Mouse (Mus musculus) forebrain, embryonic 11.5 days (tissue): Measurements from ENCODE around the gene Heyl. TPM values are rescaled to one million over a fixed set of nuclear protein-coding genes. Genes with fewer than 3 reads are reported as not detected.
A peak's percentile ranks its signal among the peaks of the same experiment; 100 is the strongest.
"Not testable (repeated sequence)": the region's sequence is repeated elsewhere in the genome, so short reads cannot be mapped to it uniquely, and the experiment has no call there.

Experiments used
- ATAC-seq: fragments of 200-750 bp; cut with Nextera tagmentation; replicated peaks from 2 replicates; pipeline ENCODE4 v1.8.0; 2017; ENCODE audit warnings: moderate TSS enrichment; ENCODE audit not compliant: low FRiP score
- DNase-seq: peaks from one replicate; pipeline ENCODE4 v3.0.0-alpha.2; 2017; ENCODE audit warnings: low spot score
- H3K27ac ChIP-seq: fragments of 300-500 bp; sonication (generic); 2 replicates; pipeline ENCODE4 v1.5.1; 2014; ENCODE audit warnings: low read depth, low read length
- H3K27me3 ChIP-seq: fragments of 300-500 bp; sonication (generic); 2 replicates; pipeline ENCODE4 v1.6.1; 2014; ENCODE audit warnings: mild to moderate bottlenecking, low read length, mixed read lengths; ENCODE audit not compliant: control insufficient read depth, insufficient read depth
- H3K36me3 ChIP-seq: fragments of 300-500 bp; sonication (generic); 2 replicates; pipeline ENCODE4 v1.6.1; 2014; ENCODE audit warnings: mild to moderate bottlenecking, low read length, moderate library complexity, mixed read lengths; ENCODE audit not compliant: control insufficient read depth, insufficient read depth
- H3K4me1 ChIP-seq: fragments of 300-500 bp; sonication (generic); replicated peaks from 2 replicates; pipeline ENCODE4 v1.6.1; 2014; ENCODE audit warnings: low read length, mixed read lengths; ENCODE audit not compliant: control insufficient read depth, insufficient read depth
- H3K4me2 ChIP-seq: fragments of 300-500 bp; sonication (generic); 2 replicates; pipeline ENCODE4 v1.6.1; 2014; ENCODE audit warnings: low read depth, mild to moderate bottlenecking, low read length, moderate library complexity, mixed read lengths; ENCODE audit not compliant: severe bottlenecking
- H3K4me3 ChIP-seq: fragments of 300-500 bp; sonication (generic); 2 replicates; pipeline ENCODE4 v1.5.1; 2014; ENCODE audit warnings: low read depth, low read length
- H3K9ac ChIP-seq: fragments of 300-500 bp; sonication (generic); 2 replicates; pipeline ENCODE4 v1.6.1; 2014; ENCODE audit warnings: low read length
- H3K9me3 ChIP-seq: fragments of 300-500 bp; sonication (generic); 2 replicates; pipeline ENCODE4 v1.6.1; 2016; ENCODE audit warnings: low read length, mixed read lengths; ENCODE audit not compliant: control insufficient read depth
- WGBS: fragments of 180-500 bp; shearing (Covaris S2); extraction: QIAGEN DNeasy Blood & Tissue Kit; methylation state at CpG from one replicate; pipeline ENCODE4 v1.1.7; 2014; 5-methylcytosine and 5-hydroxymethylcytosine counted together
- polyA plus RNA-seq: library from polyadenylated mRNA; unstranded; fragments of >200 nt; fragmentation: Nextera tagmentation; extraction: Ambion mirVana; gene quantifications from 2 replicates; pipeline ENCODE4 v1.2.1, GENCODE M21; 2014

Heyl gene
- polyA plus RNA-seq, 1 experiment from 2014 or later = 7.9 TPM

DNA sequence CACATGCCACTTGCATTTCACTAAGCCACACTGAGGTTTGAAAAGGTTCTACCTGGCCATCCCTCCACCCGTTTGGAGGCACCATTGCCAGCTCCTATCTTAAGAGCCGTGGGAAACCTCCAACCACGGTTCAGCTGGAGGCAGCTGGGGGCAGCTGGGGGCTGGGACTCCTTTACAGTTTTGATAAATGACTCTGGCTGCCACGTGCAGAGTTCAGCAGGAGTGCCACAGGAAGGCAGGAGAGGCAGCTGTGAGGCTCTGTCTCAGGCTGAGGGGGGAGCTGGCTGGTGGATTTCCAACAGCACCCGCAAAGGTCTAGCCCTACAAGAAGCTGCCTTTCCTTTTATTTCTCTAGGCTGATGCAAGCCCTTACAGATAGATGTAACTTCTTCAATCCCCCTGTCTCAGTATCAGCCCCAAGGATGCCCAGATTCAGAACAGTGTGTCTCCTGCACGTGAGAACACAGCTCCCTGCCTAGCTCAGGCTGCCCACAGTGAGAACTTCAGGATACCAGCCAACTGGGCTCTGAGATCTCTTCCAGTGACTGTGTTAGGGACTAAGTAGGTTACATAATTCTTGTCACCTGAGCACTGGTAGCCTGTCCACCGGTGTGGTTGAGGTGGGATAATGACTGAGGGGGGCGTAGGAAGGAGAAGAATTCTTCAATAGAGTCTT lies 26.9 kb downstream of the Heyl start:
- WGBS = 58% methylated on average over 8 of the region's 8 CpGs
- Histone ChIP-seq H3K4me3 (no peak overlapping the region), H3K36me3 (no peaks in the 10 kb centered on the region), H3K9ac (no peak overlapping the region), H3K27me3 (no peaks in the 10 kb centered on the region), H3K4me2 (no peak overlapping the region), H3K9me3 (no peaks in the 10 kb centered on the region), H3K27ac (no peak overlapping the region), H3K4me1 (no peaks in the 10 kb centered on the region)
- no peak for ATAC-seq
- DNase-seq = no peak

DNA sequence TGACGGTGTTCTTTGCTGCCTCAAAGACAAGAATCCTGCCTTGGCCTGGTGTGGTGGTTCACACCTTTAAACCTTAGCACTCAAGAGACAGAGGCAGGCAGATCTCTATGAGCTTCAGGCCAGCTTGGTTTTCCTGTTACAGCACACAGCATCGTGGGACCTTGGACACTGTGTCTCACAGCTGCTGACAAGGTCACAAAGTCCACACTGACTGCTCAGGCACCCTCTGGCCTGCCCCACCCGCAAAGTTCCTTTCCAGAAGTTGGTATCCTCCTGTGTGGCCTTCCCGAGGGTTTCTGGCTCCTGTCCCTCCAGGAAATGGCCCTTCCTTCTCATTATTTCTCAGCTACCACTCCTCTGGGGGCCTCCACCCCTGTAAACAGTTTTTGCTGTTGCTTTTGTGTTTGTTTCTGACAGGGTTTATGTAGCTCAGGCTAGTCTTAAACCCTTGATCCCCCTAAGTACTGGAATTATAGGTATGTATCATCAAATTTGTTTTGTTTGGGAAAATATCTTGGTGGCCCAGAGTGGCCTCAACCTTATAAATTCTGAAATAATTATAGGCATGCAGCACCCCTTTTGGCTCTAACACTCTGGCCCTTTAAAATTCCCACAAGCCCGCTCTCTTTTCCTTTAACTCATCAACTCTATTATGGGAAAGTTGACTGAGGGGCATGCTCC lies 28.5 kb downstream of the Heyl start, which contains the start of gene Pabpc4:
Gene Pabpc4 (plus strand): TSS at position 631 of the 681 bp plus-strand sequence.
- Histone ChIP-seq H3K4me2 (no peak within 1 kb of the TSS), H3K9me3 (no peaks in the 10 kb centered on the region), H3K36me3 (no peaks in the 10 kb centered on the region), H3K27me3 (no peaks in the 10 kb centered on the region), H3K27ac (no peak within 1 kb of the TSS), H3K4me1 (no peaks in the 10 kb centered on the region), H3K9ac (no peak within 1 kb of the TSS), H3K4me3 (no peak within 1 kb of the TSS)
- 81% methylated on average over 5 of the region's 5 CpGs for WGBS
- no peak for ATAC-seq
- no peak for DNase-seq

DNA sequence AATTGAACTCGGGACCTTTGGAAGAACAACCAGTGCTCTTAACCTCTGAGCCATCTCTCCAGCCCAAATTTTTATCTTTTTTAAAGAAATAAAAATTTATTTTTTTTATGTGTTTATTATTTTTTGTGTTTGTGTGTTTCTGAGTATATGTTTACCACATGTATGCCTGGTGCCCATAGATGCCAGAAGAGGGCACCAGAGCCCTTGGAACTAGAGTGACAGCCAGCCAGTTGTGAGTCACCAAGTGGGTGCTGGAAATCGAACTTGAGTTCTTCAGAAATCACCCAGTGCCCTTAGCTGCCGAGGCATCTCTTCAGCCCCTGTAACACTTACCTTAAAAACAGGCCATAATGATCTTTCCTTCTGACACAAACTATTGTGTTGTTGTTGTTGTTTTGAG lies 37.7 kb downstream of the Heyl start:
- no peak for ATAC-seq
- 86% methylated on average over 3 of the region's 3 CpGs for WGBS

DNA sequence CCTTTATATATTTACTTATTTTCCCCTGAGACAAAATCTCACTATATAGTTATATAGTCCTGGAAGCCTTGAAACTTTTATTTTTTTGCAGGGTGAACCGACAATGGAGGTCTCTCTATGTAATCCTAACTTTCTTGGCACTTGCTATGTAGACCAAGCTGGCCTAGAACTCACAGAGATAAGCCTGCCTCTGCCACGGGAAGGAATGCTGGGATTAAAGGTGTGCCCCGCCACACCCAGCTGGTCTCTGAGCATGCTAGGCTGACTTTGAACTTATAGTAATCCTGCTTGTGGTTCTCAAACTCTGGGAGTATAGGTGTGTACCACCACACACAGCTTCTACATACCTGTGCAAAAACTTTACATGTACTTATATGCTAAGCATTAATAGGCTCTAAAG lies 46.8 kb downstream of the Heyl start:
- no peak overlapping the region for H3K27ac ChIP-seq
- no peaks in the 10 kb centered on the region for H3K9me3 ChIP-seq
- ATAC-seq (no peak), DNase-seq (no peak)
- H3K4me3 ChIP-seq = no peak overlapping the region
- no peaks in the 10 kb centered on the region for H3K27me3 ChIP-seq
- no peak overlapping the region for H3K4me2 ChIP-seq
- no peak overlapping the region for H3K9ac ChIP-seq
- peaks cover 8% of the 10 kb centered on the region; the same call in 1 of the 2 replicates for H3K4me1 ChIP-seq
- no peaks in the 10 kb centered on the region for H3K36me3 ChIP-seq
- WGBS = 79% methylated on average over 3 of the region's 3 CpGs

More for the DNA sequence above, 37.7 kb downstream of the Heyl start:
- no peak overlapping the region for H3K9ac ChIP-seq
- H3K4me1 ChIP-seq = no peaks in the 10 kb centered on the region
- H3K27ac ChIP-seq = no peak overlapping the region
- H3K4me3 ChIP-seq = no peak overlapping the region
- H3K4me2 ChIP-seq = no peak overlapping the region
- H3K36me3 ChIP-seq = no peaks in the 10 kb centered on the region
- no peak for DNase-seq
- no peaks in the 10 kb centered on the region for H3K27me3 ChIP-seq
- no peaks in the 10 kb centered on the region for H3K9me3 ChIP-seq

DNA sequence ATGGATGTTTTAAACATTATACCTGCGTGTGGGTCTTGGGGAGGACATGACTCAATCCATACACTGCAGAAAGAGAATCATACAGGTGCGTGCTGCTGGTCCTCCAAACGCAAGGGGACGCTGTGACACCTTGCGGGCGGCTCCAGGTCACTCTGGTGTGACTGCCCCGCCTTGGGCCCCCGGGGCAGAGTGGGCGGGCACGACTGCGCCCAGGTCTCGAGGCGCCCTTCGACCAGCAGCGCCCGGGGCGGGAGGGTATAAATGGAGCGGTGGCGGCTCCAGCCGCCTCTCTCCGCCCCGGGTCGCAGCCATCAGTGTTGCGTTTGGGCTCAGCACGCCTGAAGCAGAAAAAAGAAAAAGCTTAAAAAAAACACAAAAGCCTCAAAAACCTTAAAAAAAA lies 49.1 kb downstream of the Heyl start:
- Histone ChIP-seq H3K9me3 (no peaks in the 10 kb centered on the region), H3K36me3 (no peaks in the 10 kb centered on the region), H3K9ac (peak overlapping the region; percentile 65), H3K4me2 (peak overlapping the region; percentile 90), H3K27me3 (no peaks in the 10 kb centered on the region), H3K4me3 (peak overlapping the region; percentile 48), H3K27ac (0 out of 2 replicates have a peak overlapping the region, but pooled peaks have one; percentile 46), H3K4me1 (peaks cover 13% of the 10 kb centered on the region; the same call in 1 of the 2 replicates)
- DNase-seq = peak; percentile 95
- 1% methylated on average over 25 of the region's 25 CpGs for WGBS
- ATAC-seq = peak; percentile 94

DNA sequence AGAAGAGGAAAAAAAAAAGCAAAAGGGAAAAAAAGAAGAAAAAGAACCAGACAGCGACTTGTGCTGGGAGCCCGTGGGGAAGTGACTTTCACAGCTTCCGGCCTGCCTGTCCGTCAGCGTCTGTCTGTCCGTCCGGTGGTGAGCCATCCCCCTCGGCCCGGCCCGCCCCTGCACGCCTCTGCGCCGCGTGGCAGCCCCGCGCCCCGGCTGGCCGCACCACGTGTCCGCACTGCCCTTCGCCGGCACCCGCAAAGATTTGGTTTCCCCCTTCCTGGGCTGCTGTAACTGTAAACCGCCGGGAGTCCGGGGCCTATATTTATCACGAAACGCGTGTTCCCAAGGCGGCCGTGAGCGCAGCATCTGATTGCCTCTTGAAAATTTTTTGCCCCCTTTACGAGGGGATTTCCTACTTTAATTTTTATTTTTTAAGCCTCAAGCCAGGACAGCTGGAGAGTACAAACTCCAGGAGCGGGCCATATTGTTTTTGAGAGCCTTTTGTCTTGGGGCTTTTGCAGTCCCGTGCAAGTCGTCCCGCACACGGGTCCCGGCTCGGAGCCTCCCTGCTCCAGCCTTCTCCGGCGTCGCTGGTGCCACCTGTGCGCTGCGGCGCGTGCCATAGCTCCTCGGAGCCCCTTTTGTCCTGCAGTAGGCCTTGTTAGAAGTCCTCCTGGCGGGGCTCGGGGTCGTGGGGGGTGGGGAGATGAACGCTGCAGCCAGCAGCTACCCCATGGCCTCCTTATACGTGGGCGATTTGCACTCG lies 49.7 kb downstream of the Heyl start:
- H3K27me3 ChIP-seq, DNase-seq, H3K27ac ChIP-seq, H3K9me3 ChIP-seq, H3K36me3 ChIP-seq: not testable (repeated sequence)
- Histone ChIP-seq H3K4me1 (peaks cover 13% of the 10 kb centered on the region; the same call in 1 of the 2 replicates), H3K4me3 (peak overlapping the region; percentile 48), H3K9ac (peak overlapping the region; percentile 65), H3K4me2 (peak overlapping the region; percentile 90)
- WGBS = 1% methylated on average over 38 of the region's 55 CpGs
- peak; percentile 66 for ATAC-seq

DNA sequence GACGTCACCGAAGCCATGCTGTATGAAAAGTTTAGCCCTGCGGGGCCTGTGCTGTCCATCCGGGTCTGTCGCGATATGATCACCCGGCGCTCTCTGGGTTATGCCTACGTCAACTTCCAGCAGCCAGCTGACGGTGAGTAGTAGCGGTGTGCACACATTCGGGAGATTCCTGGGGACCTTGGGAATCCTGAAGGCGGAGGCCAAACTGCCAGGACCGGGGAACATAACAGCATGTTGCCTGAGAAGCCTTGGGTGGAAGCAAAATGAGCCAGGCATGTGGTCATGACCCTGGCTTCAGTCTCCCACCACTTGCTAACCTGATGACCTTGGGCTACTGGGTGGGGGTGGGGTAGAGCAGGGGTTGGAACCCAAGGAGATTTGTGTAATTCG lies 50.3 kb downstream of the Heyl start:
- not testable (repeated sequence) for H3K9me3 ChIP-seq, H3K36me3 ChIP-seq, H3K27me3 ChIP-seq, H3K27ac ChIP-seq, DNase-seq
- Histone ChIP-seq H3K4me1 (peaks cover 13% of the 10 kb centered on the region; the same call in 1 of the 2 replicates), H3K9ac (peak overlapping the region; percentile 65), H3K4me3 (peak overlapping the region; percentile 48), H3K4me2 (peak overlapping the region; percentile 90)
- 1% methylated on average over 13 of the region's 15 CpGs for WGBS
- ATAC-seq = peak; percentile 11; the same call in 1 of the 2 replicates

DNA sequence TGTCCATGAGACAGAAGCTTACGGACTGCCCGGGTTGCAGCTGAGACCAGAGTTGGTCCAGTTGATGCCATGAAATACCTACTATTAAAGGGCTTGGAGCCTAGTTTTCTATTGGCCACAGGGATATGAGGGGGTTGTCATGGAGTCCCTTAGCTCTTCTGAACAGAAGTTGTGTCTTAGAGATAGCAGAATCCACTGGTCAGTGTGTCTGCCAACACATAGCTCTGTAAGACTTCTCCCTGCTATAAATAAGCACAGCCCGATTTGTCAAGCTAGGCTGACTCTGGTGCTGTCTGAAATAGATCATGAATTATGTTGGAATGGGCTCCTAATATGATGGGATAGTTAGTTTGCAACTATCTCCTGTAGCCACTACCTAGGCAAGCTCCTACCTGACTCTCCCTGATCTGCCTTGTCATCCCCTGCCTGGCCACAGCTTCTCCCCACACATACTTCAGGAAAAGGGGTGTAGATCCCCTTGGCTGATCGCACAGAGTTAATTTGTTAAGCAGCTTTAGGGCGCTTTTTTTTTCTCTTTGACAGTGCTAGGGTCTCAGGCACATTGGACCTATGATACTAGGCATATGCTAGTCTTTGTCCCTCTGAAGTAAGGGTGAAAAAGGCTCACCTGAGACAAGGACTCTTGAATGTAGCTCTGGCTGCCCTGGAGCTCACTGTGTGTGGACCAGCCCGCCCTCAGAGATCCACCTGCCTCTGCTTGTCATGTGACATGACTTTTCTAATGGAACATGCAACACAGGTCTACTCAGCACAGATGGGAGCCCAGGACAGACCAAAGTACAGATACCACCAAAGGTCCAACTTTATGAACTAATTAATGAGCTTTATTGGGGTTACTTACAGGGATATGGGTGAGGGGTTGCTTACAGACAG lies 51.6 kb downstream of the Heyl start:
- Histone ChIP-seq H3K36me3 (peaks cover 7% of the 10 kb centered on the region; the same call in 1 of the 2 replicates), H3K27me3 (no peaks in the 10 kb centered on the region), H3K4me3 (peak overlapping the region; percentile 48), H3K4me1 (peaks cover 13% of the 10 kb centered on the region; the same call in 1 of the 2 replicates), H3K4me2 (peak overlapping the region; percentile 90), H3K9me3 (no peaks in the 10 kb centered on the region), H3K27ac (no peak overlapping the region), H3K9ac (peak overlapping the region; percentile 65; the same call in 1 of the 2 replicates)
- WGBS = 84% methylated on average over 6 of the region's 6 CpGs
- DNase-seq (no peak), ATAC-seq (no peak)
